Mouse (Mus musculus): ENCODE results near the gene Rcan1.
A peak's percentile ranks its signal among the peaks of the same experiment; 100 is the strongest.
"Not testable (repeated sequence)": the region's sequence is repeated elsewhere in the genome, so short reads cannot be mapped to it uniquely, and the experiment has no call there.

Rcan1 gene

GRCm38 (mm10) chr16:92470706-92471105 lies at the start of gene Rcan1:
TSS of gene Rcan1 (minus strand) at chr16:92470867.
- DNase-seq (ENCODE audit: low spot score in 2 of 2): no peak

- DNase-seq (ENCODE audit: low spot score in 2 of 2): peak; percentile 47 to 64
These were observed 49.3 kb upstream of the Rcan1 start for GRCm38 (mm10) chr16:92519820-92520492.

GRCm38 (mm10) chr16:92518718-92519117 lies 48.1 kb upstream of the Rcan1 start:
- DNase-seq (ENCODE audit: low spot score in 2 of 2): no peak

- no peak for DNase-seq (ENCODE audit: low spot score in 2 of 2)
These were observed 45.5 kb upstream of the Rcan1 start for GRCm38 (mm10) chr16:92516139-92516538.

GRCm38 (mm10) chr16:92514896-92515295 lies 44.2 kb upstream of the Rcan1 start:
- not testable (repeated sequence) for DNase-seq (ENCODE audit: low spot score in 2 of 2)

GRCm38 (mm10) chr16:92511773-92512391 lies 41.2 kb upstream of the Rcan1 start:
- no peak for DNase-seq (ENCODE audit: low spot score in 2 of 2)

GRCm38 (mm10) chr16:92510835-92511772 lies 40.4 kb upstream of the Rcan1 start:
- peak; percentile 40 to 50 for DNase-seq (ENCODE audit: low spot score in 2 of 2)

GRCm38 (mm10) chr16:92507573-92507972 lies 36.9 kb upstream of the Rcan1 start:
- no peak for DNase-seq (ENCODE audit: low spot score in 2 of 2)

GRCm38 (mm10) chr16:92503105-92503504 lies 32.4 kb upstream of the Rcan1 start:
- no peak for DNase-seq (ENCODE audit: low spot score in 2 of 2)

GRCm38 (mm10) chr16:92500534-92500933 lies 29.9 kb upstream of the Rcan1 start:
- no peak for DNase-seq (ENCODE audit: low spot score in 2 of 2)

GRCm38 (mm10) chr16:92499324-92499723 lies 28.7 kb upstream of the Rcan1 start:
- no peak for DNase-seq (ENCODE audit: low spot score in 2 of 2)

- no peak for DNase-seq (ENCODE audit: low spot score in 2 of 2)
These were observed 27.9 kb upstream of the Rcan1 start for GRCm38 (mm10) chr16:92498589-92498981.

GRCm38 (mm10) chr16:92497851-92498588 lies 27.4 kb upstream of the Rcan1 start:
- no peak for DNase-seq (ENCODE audit: low spot score in 2 of 2)

- DNase-seq (ENCODE audit: low spot score in 2 of 2): no peak
These were observed 18.7 kb upstream of the Rcan1 start for GRCm38 (mm10) chr16:92489356-92489755.

GRCm38 (mm10) chr16:92488456-92488855 lies 17.8 kb upstream of the Rcan1 start:
- no peak for DNase-seq (ENCODE audit: low spot score in 2 of 2)

GRCm38 (mm10) chr16:92487489-92487888 lies 16.8 kb upstream of the Rcan1 start:
- DNase-seq (ENCODE audit: low spot score in 2 of 2): peak; percentile 46 to 59

GRCm38 (mm10) chr16:92487086-92487485 lies 16.4 kb upstream of the Rcan1 start:
- DNase-seq (ENCODE audit: low spot score in 2 of 2): no peak

- DNase-seq (ENCODE audit: low spot score in 2 of 2): no peak
These were observed 14.8 kb upstream of the Rcan1 start, which contains the start of gene Clic6 for GRCm38 (mm10) chr16:92485436-92485835. TSS of gene Clic6 (plus strand) at chr16:92485736.

- peak; percentile 72 to 81 for DNase-seq (ENCODE audit: low spot score in 2 of 2)
These were observed 8.0 kb upstream of the Rcan1 start for GRCm38 (mm10) chr16:92478561-92479150.

GRCm38 (mm10) chr16:92475093-92475860 lies 4.6 kb upstream of the Rcan1 start:
- no peak for DNase-seq (ENCODE audit: low spot score in 2 of 2)

Data from right cerebral cortex, postnatal 10 days (tissue).